Mouse (Mus musculus) embryonic facial prominence, embryonic 11.5 days (tissue): ENCODE data around the gene Dis3l2. TPM values are rescaled to one million over a fixed set of nuclear protein-coding genes. Genes with fewer than 3 reads are reported as not detected.

Source experiments
- ATAC-seq: fragments of 200-750 bp; cut with Nextera tagmentation; replicated peaks from 2 replicates; pipeline ENCODE4 v1.8.0; 2017; ENCODE audit warnings: low read depth; ENCODE audit not compliant: insufficient number of reproducible peaks, low FRiP score, low TSS enrichment
- DNase-seq: peaks from one replicate; pipeline ENCODE4 v3.0.0-alpha.2; 2015; ENCODE audit warnings: low spot score
- H3K27ac ChIP-seq: fragments of 300-500 bp; sonication (generic); replicated peaks from 2 replicates; pipeline ENCODE4 v1.5.1; 2014; ENCODE audit warnings: mild to moderate bottlenecking, low read depth, low read length, control low read depth
- H3K27me3 ChIP-seq: fragments of 300-500 bp; sonication (generic); 2 replicates; pipeline ENCODE4 v1.6.1; 2014; ENCODE audit warnings: mild to moderate bottlenecking, low read length, moderate library complexity, mixed read lengths; ENCODE audit not compliant: control insufficient read depth, insufficient read depth
- H3K36me3 ChIP-seq: fragments of 300-500 bp; sonication (generic); replicated peaks from 2 replicates; pipeline ENCODE4 v1.6.1; 2014; ENCODE audit warnings: low read depth, mild to moderate bottlenecking, low read length, moderate library complexity, mixed read lengths; ENCODE audit not compliant: control insufficient read depth, insufficient read depth
- H3K4me1 ChIP-seq: fragments of 300-500 bp; sonication (generic); 2 replicates; pipeline ENCODE4 v1.6.1; 2014; ENCODE audit warnings: low read length, mixed read lengths; ENCODE audit not compliant: control insufficient read depth, insufficient read depth
- H3K4me2 ChIP-seq: fragments of 300-500 bp; sonication (generic); 2 replicates; pipeline ENCODE4 v1.6.1; 2014; ENCODE audit warnings: low read depth, mild to moderate bottlenecking, control low read depth, low read length, moderate library complexity
- H3K4me3 ChIP-seq: fragments of 300-500 bp; sonication (generic); 2 replicates; pipeline ENCODE4 v1.5.1; 2014; ENCODE audit warnings: low read depth, low read length, control low read depth
- H3K9ac ChIP-seq: fragments of 300-500 bp; sonication (generic); replicated peaks from 2 replicates; pipeline ENCODE4 v1.6.1; 2014; ENCODE audit warnings: mild to moderate bottlenecking, control low read depth, low read length
- H3K9me3 ChIP-seq: fragments of 300-500 bp; sonication (generic); replicated peaks from 2 replicates; pipeline ENCODE4 v1.6.1; 2016; ENCODE audit warnings: mild to moderate bottlenecking, low read length, inconsistent platforms, mixed read lengths; ENCODE audit not compliant: control insufficient read depth
- WGBS: fragments of 180-500 bp; shearing (Covaris S2); extraction: QIAGEN DNeasy Blood & Tissue Kit; methylation state at CpG from one replicate; pipeline ENCODE4 v1.1.7; 2014; 5-methylcytosine and 5-hydroxymethylcytosine counted together
- polyA plus RNA-seq: library from polyadenylated mRNA; unstranded; fragments of >200 nt; fragmentation: Nextera tagmentation; extraction: Ambion mirVana; gene quantifications from 2 replicates; pipeline ENCODE4 v1.2.1, GENCODE M21; 2014

Dis3l2 gene
- polyA plus RNA-seq, 1 experiment from 2014 or later = 33.3 TPM

DNA sequence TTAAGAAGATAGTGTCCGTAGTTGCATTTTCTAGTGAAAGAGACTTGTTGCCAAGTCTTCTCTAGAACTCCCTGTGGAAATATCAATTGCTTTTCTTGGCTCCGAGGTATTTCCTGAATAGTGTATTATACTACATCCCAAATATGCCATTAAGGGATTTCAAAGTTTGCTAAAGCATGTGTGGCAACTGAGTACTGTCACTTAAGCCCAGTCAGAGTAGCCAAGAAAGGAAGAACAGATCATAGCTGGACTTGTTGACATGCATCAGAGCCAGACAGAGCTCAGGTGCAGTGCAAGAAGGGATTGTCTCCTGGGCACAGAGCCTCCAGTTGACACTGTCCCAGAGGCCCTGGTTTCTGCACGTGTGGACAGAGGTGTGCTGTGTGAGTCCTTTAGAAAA is 108.1 kb downstream of the Dis3l2 start:
- Histone ChIP-seq H3K4me3 (no peak overlapping the region), H3K4me2 (no peak overlapping the region), H3K27me3 (no peaks in the 10 kb centered on the region), H3K9ac (no peak overlapping the region), H3K4me1 (no peaks in the 10 kb centered on the region), H3K9me3 (no peaks in the 10 kb centered on the region), H3K27ac (no peak overlapping the region), H3K36me3 (no peaks in the 10 kb centered on the region)
- ATAC-seq (no peak), DNase-seq (no peak)
- 79% methylated on average over 3 of the region's 3 CpGs for WGBS

DNA sequence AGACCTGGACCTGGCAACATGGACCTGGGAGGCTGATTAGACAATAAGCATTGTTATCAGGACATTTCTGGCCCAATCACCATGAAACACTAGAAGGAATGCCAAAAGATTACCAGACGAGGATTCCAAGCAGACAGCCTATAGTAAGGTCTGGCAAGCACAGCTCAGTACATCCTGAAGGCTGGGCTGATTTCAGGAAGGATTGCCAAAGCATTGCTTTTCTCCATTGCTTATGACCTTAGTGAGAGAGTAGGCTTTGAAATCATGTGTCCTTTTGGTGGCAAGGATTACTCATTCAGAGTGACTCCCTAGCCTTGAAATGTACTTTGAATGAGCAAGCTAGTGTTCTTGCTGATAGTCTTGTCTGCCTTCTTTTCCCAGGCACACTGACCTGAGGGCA is 118.7 kb downstream of the Dis3l2 start:
- H3K27me3 ChIP-seq = no peaks in the 10 kb centered on the region
- no peak overlapping the region for H3K27ac ChIP-seq
- no peak overlapping the region for H3K4me3 ChIP-seq
- no peak for ATAC-seq
- WGBS = 64% methylated on average over 1 of the region's 1 CpGs
- H3K9me3 ChIP-seq = no peaks in the 10 kb centered on the region
- no peak overlapping the region for H3K4me2 ChIP-seq
- H3K4me1 ChIP-seq = no peaks in the 10 kb centered on the region
- no peaks in the 10 kb centered on the region for H3K36me3 ChIP-seq
- DNase-seq = no peak
- no peak overlapping the region for H3K9ac ChIP-seq

- Histone ChIP-seq H3K4me3 (no peak overlapping the region), H3K27me3 (no peaks in the 10 kb centered on the region), H3K9me3 (no peaks in the 10 kb centered on the region), H3K27ac (no peak overlapping the region), H3K9ac (no peak overlapping the region), H3K4me2 (no peak overlapping the region), H3K4me1 (no peaks in the 10 kb centered on the region), H3K36me3 (no peaks in the 10 kb centered on the region; the same call in 1 of the 2 replicates)
- no peak for ATAC-seq
- 77% methylated on average over 2 of the region's 2 CpGs for WGBS
- no peak for DNase-seq
These were observed 130.9 kb downstream of the Dis3l2 start for GRCm38 (mm10) chr1:86834351-86834987.

DNA sequence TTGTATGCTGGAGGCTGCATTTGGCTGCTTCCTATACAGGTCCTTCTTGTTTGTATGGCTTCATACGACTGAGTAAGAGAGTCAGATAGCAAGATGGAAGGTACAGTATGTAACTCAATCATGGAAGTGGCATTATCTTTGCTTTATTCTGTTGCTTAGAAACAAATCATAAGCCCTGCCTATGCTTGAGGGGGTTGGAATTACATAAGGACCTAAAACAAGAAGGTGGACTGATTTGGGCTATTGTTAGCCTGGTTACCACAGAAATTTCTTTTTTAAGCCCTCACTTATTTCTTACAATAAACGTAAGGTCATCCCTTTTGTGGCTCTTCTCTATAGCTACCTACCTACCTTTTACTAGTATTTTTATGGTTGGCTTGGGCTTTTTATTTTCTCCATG is 131.4 kb downstream of the Dis3l2 start:
- Histone ChIP-seq H3K36me3 (no peaks in the 10 kb centered on the region; the same call in 1 of the 2 replicates), H3K27ac (no peak overlapping the region), H3K4me3 (no peak overlapping the region), H3K4me2 (no peak overlapping the region), H3K27me3 (no peaks in the 10 kb centered on the region), H3K4me1 (no peaks in the 10 kb centered on the region), H3K9ac (no peak overlapping the region), H3K9me3 (no peaks in the 10 kb centered on the region)
- DNase-seq (no peak), ATAC-seq (no peak)
- 86% methylated on average over 2 of the region's 2 CpGs for WGBS

DNA sequence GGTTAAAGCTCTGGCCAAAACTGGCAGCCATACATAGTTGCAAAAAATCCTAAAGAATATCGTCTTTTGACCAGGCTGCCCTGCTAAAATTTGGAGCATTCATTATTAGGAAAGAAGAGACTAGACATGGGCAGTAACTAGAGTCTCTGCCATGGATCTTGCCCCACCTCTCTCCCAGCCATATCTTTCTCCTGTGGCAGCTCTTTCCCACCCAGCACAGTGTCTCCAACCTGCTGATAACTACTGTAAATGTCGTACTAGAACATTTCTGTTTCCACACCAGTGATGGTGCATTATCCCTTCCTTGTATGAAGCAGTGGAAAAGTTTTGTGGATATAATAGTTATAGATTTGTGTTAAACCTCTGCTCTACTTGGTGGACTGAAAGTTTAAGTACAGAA is 147.1 kb downstream of the Dis3l2 start:
- H3K4me2 ChIP-seq = no peak overlapping the region
- no peaks in the 10 kb centered on the region for H3K4me1 ChIP-seq
- H3K27ac ChIP-seq = no peak overlapping the region
- ATAC-seq (no peak), DNase-seq (no peak)
- WGBS = 88% methylated on average over 2 of the region's 2 CpGs
- no peaks in the 10 kb centered on the region for H3K27me3 ChIP-seq
- no peak overlapping the region for H3K9ac ChIP-seq
- H3K4me3 ChIP-seq = no peak overlapping the region
- H3K9me3 ChIP-seq = no peaks in the 10 kb centered on the region
- H3K36me3 ChIP-seq = no peaks in the 10 kb centered on the region

DNA sequence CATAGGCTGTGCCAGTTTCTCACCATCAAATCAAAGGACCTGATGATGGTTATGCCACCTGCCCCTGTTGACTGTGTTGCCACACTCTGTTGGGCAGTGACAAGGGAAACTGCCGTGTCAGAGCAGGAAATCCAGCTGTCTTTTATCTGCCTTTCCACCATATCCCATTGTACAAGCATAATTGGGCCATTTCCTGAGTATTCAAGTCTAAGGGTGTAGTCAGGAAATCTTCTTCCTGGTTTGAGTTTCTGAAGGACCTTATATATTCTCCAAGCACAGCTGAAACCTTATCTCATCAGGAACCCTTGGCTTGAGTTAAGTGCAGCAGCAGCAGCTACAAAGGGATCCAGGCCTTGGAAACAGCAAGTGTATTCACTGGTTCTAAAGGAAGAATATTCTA is 155.3 kb downstream of the Dis3l2 start:
- Histone ChIP-seq H3K4me1 (no peaks in the 10 kb centered on the region), H3K9ac (no peak overlapping the region)

GRCm38 (mm10) chr1:86859371-86859770 is 155.8 kb downstream of the Dis3l2 start:
- H3K4me3 ChIP-seq = no peak overlapping the region
- no peaks in the 10 kb centered on the region; the same call in 1 of the 2 replicates for H3K36me3 ChIP-seq
- no peaks in the 10 kb centered on the region for H3K9me3 ChIP-seq
- H3K4me1 ChIP-seq = no peaks in the 10 kb centered on the region
- ATAC-seq (no peak), DNase-seq (no peak)
- no peak overlapping the region for H3K9ac ChIP-seq
- H3K4me2 ChIP-seq = no peak overlapping the region
- 36% methylated on average over 1 of the region's 1 CpGs for WGBS
- H3K27me3 ChIP-seq = no peaks in the 10 kb centered on the region
- H3K27ac ChIP-seq = no peak overlapping the region

More for the DNA sequence above, 155.3 kb downstream of the Dis3l2 start:
- Histone ChIP-seq H3K4me2 (no peak overlapping the region), H3K9me3 (no peaks in the 10 kb centered on the region), H3K27ac (no peak overlapping the region), H3K4me3 (no peak overlapping the region), H3K27me3 (no peaks in the 10 kb centered on the region), H3K36me3 (no peaks in the 10 kb centered on the region; the same call in 1 of the 2 replicates)
- DNase-seq = no peak
- WGBS = 69% methylated on average over 1 of the region's 1 CpGs
- ATAC-seq = no peak

DNA sequence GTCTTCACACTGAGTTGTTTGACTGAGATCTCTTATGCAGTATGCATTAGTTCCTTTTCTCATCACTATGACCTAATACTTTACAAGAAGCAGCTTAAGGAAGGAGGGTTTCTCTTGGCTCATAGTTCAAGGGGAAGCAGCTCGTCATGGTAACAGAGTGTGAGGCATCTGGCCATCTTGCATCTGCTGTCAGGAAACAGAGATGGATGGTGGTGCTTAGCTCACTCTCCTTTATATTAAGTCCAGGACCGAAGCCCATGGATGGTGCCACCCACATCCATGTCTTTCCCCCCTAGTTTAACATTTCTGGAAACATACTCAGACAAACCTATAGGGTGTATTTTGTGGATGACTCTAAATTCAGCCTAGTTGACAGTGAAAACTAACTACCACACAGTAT is 170.1 kb downstream of the Dis3l2 start:
- H3K27me3 ChIP-seq = no peaks in the 10 kb centered on the region
- H3K4me3 ChIP-seq = no peak overlapping the region
- H3K36me3 ChIP-seq = no peaks in the 10 kb centered on the region
- WGBS = 80% methylated on average over 2 of the region's 2 CpGs
- H3K4me2 ChIP-seq = no peak overlapping the region
- H3K9me3 ChIP-seq = no peaks in the 10 kb centered on the region
- DNase-seq (no peak), ATAC-seq (no peak)
- H3K9ac ChIP-seq = no peak overlapping the region
- H3K4me1 ChIP-seq = no peaks in the 10 kb centered on the region
- no peak overlapping the region for H3K27ac ChIP-seq
